Mouse (Mus musculus): ENCODE results near the gene Pqbp1. TPM values are rescaled to one million over a fixed set of nuclear protein-coding genes. Genes with fewer than 3 reads are reported as not detected.

The Pqbp1 gene
- polyA plus RNA-seq, 1 experiment, result 53.6 TPM

DNA sequence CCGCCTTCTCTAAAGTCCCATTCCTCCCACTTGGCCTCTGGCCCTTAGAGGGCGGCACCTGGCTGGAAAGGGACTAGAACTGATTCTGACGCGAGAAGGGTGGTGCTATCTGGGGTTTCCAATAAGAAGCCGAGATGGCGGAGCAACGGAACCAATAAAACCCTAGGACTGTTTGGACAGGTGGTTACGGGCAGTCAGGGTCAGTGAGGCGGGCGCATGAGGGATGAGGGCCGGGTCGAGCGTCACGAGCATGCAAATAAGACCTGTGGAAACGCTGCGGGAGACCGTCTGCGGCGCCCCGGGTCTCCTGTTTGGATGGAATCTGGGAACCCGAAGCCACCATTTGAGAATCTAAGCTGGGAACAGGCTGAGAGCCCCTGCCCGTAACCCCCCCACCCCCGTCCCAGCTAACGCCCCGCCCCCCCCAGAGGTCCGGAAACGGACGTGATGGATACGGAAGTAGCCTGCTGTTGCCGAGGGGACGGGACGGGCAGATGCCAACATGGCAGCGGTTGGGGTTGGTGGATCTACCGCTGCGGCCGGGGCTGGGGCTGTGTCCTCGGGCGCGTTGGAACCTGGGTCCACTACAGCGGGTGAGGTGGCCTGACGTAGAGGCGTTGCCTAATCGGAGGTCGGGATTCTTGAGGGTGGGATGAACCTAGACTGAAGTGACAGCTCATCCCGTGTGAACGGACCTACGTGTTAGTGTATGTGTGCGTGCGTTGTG, 15.1 kb downstream of the Pqbp1 start, which contains the start of gene Slc35a2:
Gene Slc35a2, plus strand, starts transcription at position 188 of the 727 bp plus-strand sequence.
- WGBS, result 21% methylated on average over 47 of the region's 49 CpGs
- peaks cover 2% of the 10 kb centered on the region for H3K4me1 ChIP-seq (ENCODE audit: control insufficient read depth, insufficient read depth, low read length)
- peak within 1 kb of the TSS; percentile 75 for H3K4me3 ChIP-seq (replicated peaks; ENCODE audit: extremely low read depth, low read depth, low read length)
- DNase-seq, result peak; percentile 75
- TF ChIP-seq CTCF (IDR thresholded peaks at IDR 0.05; ENCODE audit: insufficient read depth, low read length) (no peak), POLR2A (IDR thresholded peaks at IDR 0.05; ENCODE audit: borderline replicate concordance, extremely low read depth, low read depth, low read length) (peak; percentile 54; the same call in 1 of the 2 replicates)

DNA sequence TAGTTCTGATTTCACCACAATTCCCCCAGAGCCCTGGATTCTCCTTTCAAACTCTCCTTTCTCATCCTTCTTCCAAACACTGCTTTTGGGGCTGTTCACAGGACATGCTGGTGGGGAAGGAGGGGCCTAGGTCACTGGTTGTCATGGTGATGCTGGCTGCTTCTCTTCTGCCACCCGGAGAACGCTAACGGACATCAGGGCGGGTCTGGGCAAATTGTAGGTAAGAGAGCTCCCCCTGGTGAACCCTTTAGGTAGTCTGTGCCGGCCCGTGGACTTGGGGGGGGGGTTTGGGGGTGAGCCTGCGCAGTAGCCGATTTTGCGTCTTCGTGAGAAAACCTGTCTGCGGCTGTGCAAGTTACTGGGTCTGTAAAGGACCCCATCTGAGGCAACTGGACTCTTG, 19.2 kb downstream of the Pqbp1 start:
- 21% methylated on average over 11 of the region's 11 CpGs for WGBS
- Histone ChIP-seq H3K4me1 (ENCODE audit: control insufficient read depth, insufficient read depth, low read length) (peaks cover 2% of the 10 kb centered on the region), H3K4me3 (replicated peaks; ENCODE audit: extremely low read depth, low read depth, low read length) (peak overlapping the region; percentile 16)
- peak; percentile 25 for DNase-seq
- TF ChIP-seq CTCF (IDR thresholded peaks at IDR 0.05; ENCODE audit: insufficient read depth, low read length) (peak; percentile 32), POLR2A (IDR thresholded peaks at IDR 0.05; ENCODE audit: borderline replicate concordance, extremely low read depth, low read depth, low read length) (no peak)

DNA sequence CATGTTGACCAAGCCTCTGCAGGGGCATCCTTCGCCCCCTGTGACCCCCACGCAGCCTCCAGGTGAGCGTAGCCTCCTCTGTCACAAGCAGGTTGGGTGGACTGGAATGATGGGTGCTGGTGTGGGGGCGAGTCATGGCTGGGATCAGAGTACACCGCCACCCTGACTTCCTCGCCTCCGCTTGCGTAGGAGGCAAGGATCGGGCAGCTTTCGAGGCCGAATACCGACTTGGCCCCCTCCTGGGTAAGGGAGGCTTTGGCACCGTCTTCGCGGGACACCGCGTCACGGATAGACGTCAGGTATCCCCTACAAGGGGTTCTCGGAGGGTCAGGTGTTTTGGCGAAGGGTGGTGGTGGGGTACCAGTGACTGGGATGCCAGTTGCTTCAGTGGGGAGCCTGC, 20.6 kb downstream of the Pqbp1 start:
- peak overlapping the region; percentile 63 for H3K4me3 ChIP-seq (replicated peaks; ENCODE audit: extremely low read depth, low read depth, low read length)
- peaks cover 2% of the 10 kb centered on the region for H3K4me1 ChIP-seq (ENCODE audit: control insufficient read depth, insufficient read depth, low read length)
- TF ChIP-seq POLR2A (IDR thresholded peaks at IDR 0.05; ENCODE audit: borderline replicate concordance, extremely low read depth, low read depth, low read length), result no peak
- no peak for TF ChIP-seq CTCF (IDR thresholded peaks at IDR 0.05; ENCODE audit: insufficient read depth, low read length)
- WGBS, result 38% methylated on average over 21 of the region's 21 CpGs
- DNase-seq, result peak; percentile 8

DNA sequence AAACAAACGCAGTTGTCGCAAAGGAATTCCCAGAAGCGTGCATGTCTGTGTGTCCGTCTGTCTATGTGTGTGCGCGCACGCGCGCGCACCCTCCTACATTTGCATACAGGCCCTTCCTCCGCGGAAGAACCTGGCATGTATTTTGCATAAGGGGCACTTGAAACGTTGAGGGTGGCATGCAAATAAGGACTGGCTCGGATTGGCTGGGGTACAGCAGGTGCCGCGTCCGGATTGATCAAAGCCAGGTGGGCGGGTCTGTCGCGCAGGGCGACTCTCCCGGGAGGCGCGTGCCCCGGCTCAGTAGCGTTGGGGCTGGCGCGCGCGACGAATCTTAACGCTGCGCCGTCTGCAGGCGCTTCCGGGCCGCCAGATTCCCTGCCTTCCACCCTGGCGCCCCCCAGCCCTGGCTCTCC, 21.1 kb downstream of the Pqbp1 start, which contains the start of gene Pim2:
Gene Pim2, plus strand, starts transcription at position 256 of the 413 bp plus-strand sequence.
- WGBS, result 24% methylated on average over 38 of the region's 38 CpGs
- peaks cover 2% of the 10 kb centered on the region for H3K4me1 ChIP-seq (ENCODE audit: control insufficient read depth, insufficient read depth, low read length)
- TF ChIP-seq POLR2A (IDR thresholded peaks at IDR 0.05; ENCODE audit: borderline replicate concordance, extremely low read depth, low read depth, low read length) (peak; percentile 36; the same call in 1 of the 2 replicates), CTCF (IDR thresholded peaks at IDR 0.05; ENCODE audit: insufficient read depth, low read length) (no peak)
- DNase-seq, result peak; percentile 62
- peak within 1 kb of the TSS; percentile 63 for H3K4me3 ChIP-seq (replicated peaks; ENCODE audit: extremely low read depth, low read depth, low read length)

DNA sequence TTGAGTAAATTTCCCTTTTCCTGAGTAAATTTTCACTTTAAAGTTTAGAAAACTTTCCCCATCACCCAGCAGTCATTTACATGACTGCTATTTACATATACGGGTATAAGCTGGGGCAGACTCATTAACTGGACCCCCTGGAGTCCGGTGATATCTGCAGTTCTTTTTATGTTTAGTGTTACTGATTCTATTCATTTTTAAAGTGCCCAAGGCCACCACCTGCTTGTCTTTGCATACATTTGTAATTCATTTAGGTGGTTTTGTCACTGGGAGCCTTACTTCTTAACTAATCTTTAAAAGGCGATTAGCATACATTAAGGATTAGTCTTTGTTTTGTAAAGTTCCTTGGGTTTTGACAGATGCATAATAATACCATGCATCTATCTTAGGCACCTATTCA, 29.2 kb downstream of the Pqbp1 start:
- no peak for TF ChIP-seq POLR2A (IDR thresholded peaks at IDR 0.05; ENCODE audit: borderline replicate concordance, extremely low read depth, low read depth, low read length)
- no peak for TF ChIP-seq CTCF (IDR thresholded peaks at IDR 0.05; ENCODE audit: insufficient read depth, low read length)
- H3K4me3 ChIP-seq (replicated peaks; ENCODE audit: extremely low read depth, low read depth, low read length), result no peak overlapping the region
- peaks cover 4% of the 10 kb centered on the region for H3K4me1 ChIP-seq (ENCODE audit: control insufficient read depth, insufficient read depth, low read length)
- WGBS, result 51% methylated on average over 3 of the region's 3 CpGs
- no peak for DNase-seq

DNA sequence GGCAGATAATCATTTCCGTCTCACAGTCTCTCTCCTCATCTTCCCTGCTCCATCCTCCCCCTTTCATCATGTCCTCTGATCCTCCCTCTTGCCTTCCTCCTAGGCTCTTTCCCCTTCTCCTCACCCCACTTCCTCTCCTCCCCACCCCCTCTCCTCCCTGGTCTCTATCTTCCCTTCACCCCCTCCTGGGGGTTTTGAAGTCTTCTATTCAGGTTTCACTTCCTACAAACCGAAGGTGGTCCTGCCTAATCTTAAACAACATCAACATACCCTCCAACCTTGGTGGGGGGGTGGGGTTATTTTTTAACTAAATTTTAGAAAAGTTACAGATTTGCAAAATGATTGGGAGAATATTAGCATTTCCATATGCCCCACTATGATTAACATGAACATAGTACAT, 30.6 kb downstream of the Pqbp1 start:
- 43% methylated on average over 2 of the region's 2 CpGs for WGBS
- DNase-seq, result no peak
- TF ChIP-seq CTCF (IDR thresholded peaks at IDR 0.05; ENCODE audit: insufficient read depth, low read length) (no peak), POLR2A (IDR thresholded peaks at IDR 0.05; ENCODE audit: borderline replicate concordance, extremely low read depth, low read depth, low read length) (no peak)
- Histone ChIP-seq H3K4me3 (replicated peaks; ENCODE audit: extremely low read depth, low read depth, low read length) (no peak overlapping the region), H3K4me1 (ENCODE audit: control insufficient read depth, insufficient read depth, low read length) (peaks cover 4% of the 10 kb centered on the region)

DNA sequence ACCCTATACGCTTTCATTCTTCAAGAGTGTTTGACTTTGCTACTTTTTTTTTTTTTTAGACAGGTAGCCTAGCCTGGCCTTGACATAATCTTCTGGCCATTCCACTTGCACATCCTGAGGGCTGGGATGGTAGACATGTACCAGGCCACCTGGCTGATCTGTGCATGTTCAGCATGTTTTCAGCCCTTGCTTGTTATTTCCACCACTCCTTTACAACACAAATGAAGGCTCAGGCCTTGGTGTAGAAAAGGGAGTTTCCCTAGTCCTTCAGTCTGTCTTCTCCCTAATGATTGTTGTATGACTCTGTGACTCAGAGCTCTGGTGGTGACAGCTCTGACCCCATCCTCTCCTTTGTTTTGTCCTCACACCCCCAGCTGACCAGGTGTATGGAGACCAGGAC, 31.9 kb downstream of the Pqbp1 start:
- TF ChIP-seq CTCF (IDR thresholded peaks at IDR 0.05; ENCODE audit: insufficient read depth, low read length), result no peak
- TF ChIP-seq POLR2A (IDR thresholded peaks at IDR 0.05; ENCODE audit: borderline replicate concordance, extremely low read depth, low read depth, low read length), result no peak
- H3K4me3 ChIP-seq (replicated peaks; ENCODE audit: extremely low read depth, low read depth, low read length), result no peak overlapping the region
- 76% methylated on average over 1 of the region's 1 CpGs for WGBS
- peaks cover 4% of the 10 kb centered on the region for H3K4me1 ChIP-seq (ENCODE audit: control insufficient read depth, insufficient read depth, low read length)
- no peak for DNase-seq

DNA sequence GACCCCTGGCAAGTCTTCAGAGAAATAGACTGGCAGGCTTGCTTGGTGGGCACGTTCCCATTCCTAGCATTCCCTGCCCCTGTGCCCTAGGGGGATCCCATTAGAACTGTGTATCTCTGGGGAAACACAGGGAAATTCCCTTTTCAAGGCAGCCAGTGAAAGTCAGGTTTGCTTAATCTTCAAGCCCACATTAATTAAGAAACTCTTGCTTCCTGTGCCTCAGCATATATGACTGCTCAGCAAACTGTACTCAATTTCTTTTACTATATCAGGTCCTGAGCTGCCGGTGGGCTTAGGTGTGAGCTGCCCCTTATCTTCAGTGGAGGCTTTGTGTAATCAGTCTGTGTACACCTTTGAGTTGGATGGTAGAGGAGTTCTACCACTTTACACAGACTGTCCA, 33.3 kb downstream of the Pqbp1 start:
- WGBS, result 51% methylated on average over 2 of the region's 2 CpGs
- no peak for TF ChIP-seq CTCF (IDR thresholded peaks at IDR 0.05; ENCODE audit: insufficient read depth, low read length)
- no peak for TF ChIP-seq POLR2A (IDR thresholded peaks at IDR 0.05; ENCODE audit: borderline replicate concordance, extremely low read depth, low read depth, low read length)
- Histone ChIP-seq H3K4me3 (replicated peaks; ENCODE audit: extremely low read depth, low read depth, low read length) (no peak overlapping the region), H3K4me1 (ENCODE audit: control insufficient read depth, insufficient read depth, low read length) (peaks cover 4% of the 10 kb centered on the region)
- DNase-seq, result no peak

DNA sequence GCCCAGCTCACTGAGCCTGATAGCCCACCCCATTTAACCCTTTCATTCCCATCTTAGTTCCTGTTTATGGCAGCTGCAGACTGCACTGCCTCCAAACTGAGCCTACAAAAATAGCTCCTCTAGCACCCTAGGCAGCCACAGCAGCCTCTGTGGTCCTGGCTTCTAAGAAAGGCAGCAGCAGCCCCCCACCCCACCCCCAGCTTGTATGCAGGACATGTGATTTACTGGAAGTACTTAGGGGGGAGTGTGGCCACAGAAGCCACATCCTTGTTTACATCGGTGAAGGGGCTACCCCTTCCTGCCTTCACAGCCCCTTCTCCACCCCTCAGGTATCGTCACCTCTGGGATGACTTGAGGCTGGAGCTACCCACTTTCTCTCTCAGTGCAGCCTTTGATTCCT, 33.7 kb downstream of the Pqbp1 start:
- 32% methylated on average over 2 of the region's 2 CpGs for WGBS
- DNase-seq, result no peak
- TF ChIP-seq CTCF (IDR thresholded peaks at IDR 0.05; ENCODE audit: insufficient read depth, low read length) (no peak), POLR2A (IDR thresholded peaks at IDR 0.05; ENCODE audit: borderline replicate concordance, extremely low read depth, low read depth, low read length) (no peak)

DNA sequence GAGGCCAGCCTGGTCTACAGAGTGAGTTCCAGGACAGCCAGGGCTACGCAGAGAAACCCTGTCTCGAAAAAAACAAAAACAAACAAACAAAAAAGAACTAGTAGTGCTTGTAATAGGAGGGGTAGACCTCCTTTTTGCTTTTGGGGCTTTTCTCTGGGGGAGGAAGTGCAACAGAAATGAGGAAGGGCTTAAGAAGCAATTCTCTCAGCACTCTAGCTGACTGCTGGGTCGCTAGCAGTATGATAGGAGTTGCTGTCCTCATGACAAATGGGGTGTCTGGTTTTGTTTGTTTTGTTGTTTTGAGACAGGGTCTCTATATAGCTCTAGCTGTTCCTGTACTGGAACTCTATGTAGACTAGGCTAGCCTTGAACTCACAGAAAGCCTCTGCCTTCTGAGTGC, 34.5 kb downstream of the Pqbp1 start:
- DNase-seq, result no peak
- Histone ChIP-seq H3K4me3 (replicated peaks; ENCODE audit: extremely low read depth, low read depth, low read length) (no peak overlapping the region), H3K4me1 (ENCODE audit: control insufficient read depth, insufficient read depth, low read length) (peaks cover 4% of the 10 kb centered on the region)
- 62% methylated on average over 3 of the region's 3 CpGs for WGBS
- TF ChIP-seq CTCF (IDR thresholded peaks at IDR 0.05; ENCODE audit: insufficient read depth, low read length), result no peak
- no peak for TF ChIP-seq POLR2A (IDR thresholded peaks at IDR 0.05; ENCODE audit: borderline replicate concordance, extremely low read depth, low read depth, low read length)

More for the DNA sequence above, 33.7 kb downstream of the Pqbp1 start:
- H3K4me3 ChIP-seq (replicated peaks; ENCODE audit: extremely low read depth, low read depth, low read length), result no peak overlapping the region
- peaks cover 4% of the 10 kb centered on the region for H3K4me1 ChIP-seq (ENCODE audit: control insufficient read depth, insufficient read depth, low read length)
